Mouse (Mus musculus) megakaryocyte, embryonic 14.5 days (primary cell): Measurements from ENCODE around the gene Brms1. TPM values are rescaled to one million over a fixed set of nuclear protein-coding genes. Genes with fewer than 3 reads are reported as not detected.
"Not testable (repeated sequence)": the region's sequence is repeated elsewhere in the genome, so short reads cannot be mapped to it uniquely, and the experiment has no call there.

Experiments used
- H3K27me3 ChIP-seq: replicated peaks from 2 replicates; pipeline ENCODE3; 2012; ENCODE audit warnings: inconsistent platforms
- H3K36me3 ChIP-seq: replicated peaks from 2 replicates; pipeline ENCODE3; 2012; ENCODE audit warnings: low read length, inconsistent platforms, mixed read lengths
- H3K4me1 ChIP-seq: 2 replicates; pipeline ENCODE4 v1.6.1; 2012; ENCODE audit warnings: inconsistent platforms
- H3K4me3 ChIP-seq: replicated peaks from 2 replicates; pipeline ENCODE3; 2012; ENCODE audit warnings: moderate library complexity, mild to moderate bottlenecking, inconsistent platforms
- H3K9me3 ChIP-seq: 2 replicates; pipeline ENCODE4 v1.6.1; 2012; ENCODE audit warnings: inconsistent platforms
- FLI1 ChIP-seq: IDR thresholded peaks from 2 replicates; pipeline ENCODE4 v1.6.1; 2012; ENCODE audit warnings: low read length, inconsistent platforms, mixed read lengths
- GATA1 ChIP-seq: IDR thresholded peaks from 3 replicates; pipeline ENCODE4 v1.6.1; 2012; ENCODE audit warnings: mixed read lengths, low read length, inconsistent platforms, borderline replicate concordance
- polyA plus RNA-seq: library from polyadenylated mRNA; stranded (reverse); fragments of >175 nt; gene quantifications from 2 replicates; pipeline ENCODE4 v1.2.3, GENCODE M21; 2012; ENCODE audit warnings: low replicate concordance; ENCODE audit not compliant: insufficient read depth

The Brms1 gene
- 82.3 and 110 TPM in 2 replicates for polyA plus RNA-seq

DNA sequence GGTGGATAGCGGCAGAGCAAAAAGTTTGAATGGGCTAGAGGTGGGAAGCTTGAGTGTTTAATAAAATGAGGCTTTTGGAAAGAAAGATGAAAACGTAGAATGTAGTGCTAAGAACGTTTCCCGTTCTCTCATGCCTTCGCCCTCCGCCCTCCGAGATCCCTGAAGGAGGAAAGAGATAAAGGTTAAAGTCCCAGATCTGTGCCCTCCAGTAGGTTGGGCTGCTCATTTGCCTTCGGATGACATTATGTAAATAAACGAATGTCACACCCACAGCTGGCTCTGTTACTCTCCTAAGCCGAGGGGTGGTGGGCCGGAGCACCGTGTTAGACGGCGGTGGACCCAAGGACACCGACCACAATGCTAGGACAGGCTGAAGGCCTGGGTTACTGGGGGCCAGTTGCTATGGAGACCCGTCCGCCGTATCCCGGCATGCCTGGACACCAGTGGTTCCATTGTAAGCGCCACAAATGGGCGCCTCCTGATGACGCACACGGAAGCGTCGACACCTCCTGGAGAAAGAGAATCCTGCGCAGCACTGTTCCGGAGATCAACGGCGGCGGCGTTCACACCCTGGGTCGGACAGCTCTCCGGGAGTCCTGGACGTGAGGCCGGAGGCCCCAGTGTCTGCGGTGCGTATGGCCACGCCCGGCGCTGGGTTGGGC is at the start of gene Brms1:
TSS of gene Brms1 (plus strand) at position 493 of the 662 bp plus-strand sequence.
- Histone ChIP-seq H3K4me1 (peaks cover 55% of the 10 kb centered on the region), H3K36me3 (peaks cover 26% of the 10 kb centered on the region), H3K27me3 (peaks cover 15% of the 10 kb centered on the region), H3K9me3 (no peaks in the 10 kb centered on the region), H3K4me3 (peak within 1 kb of the TSS; percentile 97)
- TF ChIP-seq FLI1 (no peak), GATA1 (no peak)

DNA sequence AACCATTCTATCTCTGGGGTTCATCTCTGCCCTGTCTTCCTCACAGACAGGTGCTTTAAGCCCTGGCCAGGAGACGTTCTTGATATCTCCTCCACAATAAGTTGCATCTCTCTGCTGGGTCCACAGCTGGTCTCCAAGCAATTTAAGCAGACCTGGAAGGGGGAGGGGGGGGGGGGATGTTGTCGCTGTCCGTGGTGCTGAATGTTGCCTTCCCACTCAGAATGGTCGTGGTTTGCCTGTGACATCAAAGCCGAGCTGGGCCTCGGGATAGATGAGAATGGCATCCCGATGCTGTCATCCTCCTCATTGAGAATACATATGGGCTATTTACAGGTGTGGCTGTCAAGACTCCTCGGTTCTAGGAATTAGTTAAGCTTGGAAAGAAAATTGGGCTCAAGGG is 48.8 kb upstream of the Brms1 start:
- TF ChIP-seq FLI1 (no peak), GATA1 (no peak)
- Histone ChIP-seq H3K4me3 (peak overlapping the region; percentile 88), H3K27me3 (peaks cover 66% of the 10 kb centered on the region)

DNA sequence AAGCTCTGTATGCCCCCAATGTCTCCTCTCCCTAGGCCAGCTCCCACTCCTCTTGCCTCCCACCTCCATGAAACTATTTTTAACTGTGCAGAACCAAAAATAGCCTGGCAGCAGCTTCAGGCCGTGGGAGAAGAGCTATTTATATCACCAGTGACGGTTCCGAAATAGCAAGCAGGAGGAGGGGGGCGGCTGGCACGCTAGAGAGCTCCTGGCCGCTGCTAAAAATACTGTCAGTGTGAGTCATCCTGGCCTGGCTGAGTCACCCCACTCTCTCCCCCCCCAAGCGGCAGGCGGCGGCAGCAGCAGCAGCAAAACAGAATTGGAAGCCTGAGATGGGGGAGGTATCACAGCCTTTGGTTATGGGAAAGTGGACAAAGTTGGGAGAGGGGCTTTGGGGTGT is 48.2 kb upstream of the Brms1 start:
- Histone ChIP-seq H3K36me3 (no peaks in the 10 kb centered on the region), H3K27me3 (peaks cover 66% of the 10 kb centered on the region), H3K4me3 (peak overlapping the region; percentile 88), H3K4me1 (peaks cover 65% of the 10 kb centered on the region), H3K9me3 (no peaks in the 10 kb centered on the region)
- TF ChIP-seq FLI1 (no peak), GATA1 (no peak)

More for the DNA sequence above, 48.8 kb upstream of the Brms1 start:
- no peaks in the 10 kb centered on the region for H3K9me3 ChIP-seq
- peaks cover 62% of the 10 kb centered on the region for H3K4me1 ChIP-seq
- no peaks in the 10 kb centered on the region for H3K36me3 ChIP-seq

DNA sequence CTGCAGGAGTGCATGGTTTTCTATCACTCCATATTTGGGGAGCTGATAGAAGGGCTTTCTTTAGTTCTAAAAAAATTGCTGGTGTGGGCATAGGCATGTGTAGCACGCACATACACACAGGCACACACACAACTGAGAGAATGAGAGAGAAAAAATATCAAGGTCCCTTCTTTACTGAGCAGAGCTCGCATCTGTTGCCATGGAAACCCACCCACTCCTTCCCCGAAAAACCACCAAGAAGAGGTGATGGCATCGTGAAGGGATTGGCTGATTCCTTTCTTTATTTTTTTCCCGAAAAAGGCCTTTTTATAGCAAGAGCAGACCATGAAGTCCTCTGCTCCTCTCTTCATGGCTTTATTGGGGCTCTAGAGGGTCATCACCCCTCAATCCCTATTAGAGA is 47.1 kb upstream of the Brms1 start:
- Histone ChIP-seq H3K4me3 (no peak overlapping the region), H3K4me1 (peaks cover 68% of the 10 kb centered on the region), H3K36me3 (no peaks in the 10 kb centered on the region), H3K9me3 (no peaks in the 10 kb centered on the region), H3K27me3 (peaks cover 77% of the 10 kb centered on the region)
- no peak for TF ChIP-seq GATA1
- no peak for TF ChIP-seq FLI1

DNA sequence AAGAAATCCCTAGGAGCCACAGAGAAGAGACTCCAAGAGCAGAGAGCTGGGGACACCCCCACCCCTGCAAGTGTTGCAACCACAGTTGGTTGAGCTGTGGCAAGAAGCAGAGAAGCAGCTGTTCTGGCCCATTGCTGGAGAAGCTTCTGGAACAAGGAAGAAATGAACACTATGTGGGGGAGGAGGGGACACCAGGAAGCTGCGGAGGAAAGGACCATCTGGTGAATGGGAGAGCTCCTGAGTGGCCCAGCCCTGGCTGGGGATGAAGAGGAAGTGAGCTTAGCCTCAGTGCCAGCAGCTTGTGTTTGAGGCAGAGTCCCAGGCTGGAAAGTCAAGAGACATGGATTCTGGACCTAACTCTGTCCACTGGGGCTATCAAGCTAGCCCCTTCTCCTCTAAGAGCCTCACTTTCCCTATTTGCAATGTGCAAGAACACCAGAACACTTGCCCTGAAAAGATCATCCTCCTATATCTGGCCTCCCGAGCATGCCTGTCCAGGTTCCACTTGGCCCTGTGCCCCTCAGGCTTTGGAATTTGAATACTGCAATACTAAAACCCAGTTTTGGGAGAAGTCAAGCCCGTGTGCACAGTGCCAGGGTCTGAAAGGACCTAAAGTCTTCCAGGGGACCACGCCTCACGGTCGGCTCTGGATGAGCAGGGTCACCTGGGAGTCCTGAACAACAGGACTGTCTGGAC is 41.6 kb upstream of the Brms1 start:
- peaks cover 52% of the 10 kb centered on the region for H3K4me1 ChIP-seq
- H3K27me3 ChIP-seq = peaks cover 74% of the 10 kb centered on the region
- no peaks in the 10 kb centered on the region for H3K9me3 ChIP-seq
- H3K4me3 ChIP-seq = peak overlapping the region; percentile 10
- no peak for TF ChIP-seq FLI1
- H3K36me3 ChIP-seq = no peaks in the 10 kb centered on the region

DNA sequence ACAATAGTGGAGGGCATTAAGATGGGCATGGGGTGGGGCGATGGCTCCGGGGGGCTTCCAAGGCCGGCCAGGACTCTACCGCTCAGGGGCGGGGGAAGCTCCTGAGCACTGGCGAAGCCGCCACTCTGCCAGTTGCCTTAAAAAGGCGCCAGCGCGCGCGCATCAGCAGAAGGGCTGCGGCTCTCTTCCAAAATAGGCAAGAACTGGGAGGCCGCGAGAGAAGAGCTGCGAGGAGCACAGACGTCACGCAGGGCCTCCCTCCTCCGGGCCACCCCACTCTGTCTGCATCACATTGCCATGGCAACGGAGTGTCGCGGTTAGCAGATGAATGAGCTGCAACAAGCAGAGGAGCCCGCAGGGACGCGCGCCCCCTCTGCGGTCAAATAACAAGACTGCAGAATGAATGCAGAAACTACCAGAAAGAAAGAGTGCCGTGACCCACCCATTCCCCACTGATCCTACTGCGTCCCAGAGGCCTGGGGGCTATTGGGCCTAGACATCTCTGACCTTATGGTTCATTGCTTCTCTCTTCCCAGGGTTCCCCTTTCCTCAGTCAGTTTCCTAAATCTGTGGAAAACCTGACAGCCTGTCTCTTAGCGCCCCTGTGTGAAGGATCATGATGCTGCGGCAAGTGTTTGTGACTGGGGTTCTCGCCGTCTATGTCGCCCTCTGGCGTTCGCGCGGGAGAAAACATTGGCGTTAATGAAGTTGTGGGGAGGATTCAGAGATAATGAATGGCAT is 39.3 kb upstream of the Brms1 start:
- Histone ChIP-seq H3K4me1 (peaks cover 37% of the 10 kb centered on the region), H3K27me3 (peaks cover 59% of the 10 kb centered on the region), H3K36me3 (no peaks in the 10 kb centered on the region), H3K4me3 (peak overlapping the region; percentile 83), H3K9me3 (peaks cover 8% of the 10 kb centered on the region)
- no peak for TF ChIP-seq GATA1
- TF ChIP-seq FLI1 = no peak

DNA sequence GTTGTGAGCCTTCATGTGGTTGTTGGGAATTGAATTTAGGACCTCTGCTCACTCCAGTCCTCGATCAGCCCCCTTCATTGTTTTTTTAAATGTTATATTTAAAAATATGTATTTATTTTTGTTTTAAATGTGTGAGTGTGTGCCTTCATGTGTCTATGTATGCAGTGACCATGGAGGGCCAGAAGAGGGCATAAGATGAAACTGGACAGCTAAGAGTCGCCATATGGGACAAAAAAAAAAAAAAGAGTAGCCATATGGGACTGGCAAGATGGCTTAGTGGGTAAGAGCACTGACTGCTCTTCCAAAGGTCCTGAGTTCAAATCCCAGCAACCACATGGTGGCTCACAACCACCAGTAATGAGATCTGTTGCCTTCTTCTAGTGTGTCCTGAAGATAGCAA is 37.5 kb upstream of the Brms1 start:
- Histone ChIP-seq H3K4me1 (peaks cover 28% of the 10 kb centered on the region), H3K9me3 (peaks cover 16% of the 10 kb centered on the region), H3K27me3 (peaks cover 46% of the 10 kb centered on the region)
- not testable (repeated sequence) for H3K36me3 ChIP-seq, H3K4me3 ChIP-seq

DNA sequence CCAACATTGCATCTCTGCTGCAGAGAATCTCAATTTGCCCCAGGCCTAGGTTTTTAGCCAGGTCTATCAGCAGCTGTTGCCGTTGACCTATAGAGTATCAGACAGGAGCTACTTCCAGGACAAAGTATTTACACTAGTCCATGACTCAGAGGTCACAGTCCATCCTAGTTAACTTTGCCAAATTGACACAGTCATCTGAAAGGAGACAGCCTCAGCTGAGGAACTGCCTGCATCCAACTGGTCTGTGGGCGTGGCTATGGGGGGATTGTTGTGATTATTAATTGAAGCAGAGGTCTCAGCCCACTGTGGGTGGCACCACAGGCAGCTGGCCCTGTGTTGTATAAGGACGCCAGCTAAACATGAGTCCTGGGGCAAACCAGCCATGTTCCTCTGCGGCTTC is 36.2 kb upstream of the Brms1 start:
- Histone ChIP-seq H3K36me3 (no peaks in the 10 kb centered on the region), H3K4me3 (no peak overlapping the region), H3K27me3 (peaks cover 35% of the 10 kb centered on the region), H3K9me3 (peaks cover 16% of the 10 kb centered on the region), H3K4me1 (peaks cover 17% of the 10 kb centered on the region)
- no peak for TF ChIP-seq FLI1
- TF ChIP-seq GATA1 = no peak

DNA sequence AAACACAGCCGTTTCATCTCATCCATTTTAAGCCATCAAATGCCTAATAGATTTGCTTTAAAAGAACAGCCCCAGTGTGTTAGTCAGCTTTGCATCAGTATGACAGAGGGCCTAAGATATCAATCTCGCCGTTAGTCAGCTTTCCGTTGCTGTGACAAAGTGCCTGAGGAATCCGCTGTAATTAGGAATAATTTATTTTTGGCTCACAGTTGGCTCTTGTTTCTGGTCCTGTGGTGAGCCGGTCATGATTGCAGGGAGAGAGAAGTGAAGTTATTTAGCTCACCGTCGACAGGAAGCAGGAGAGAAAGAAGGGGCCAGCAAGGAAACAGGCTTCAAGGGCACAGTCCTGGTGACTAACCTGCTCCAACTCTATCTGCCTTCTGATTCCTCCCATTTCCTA is 28.0 kb upstream of the Brms1 start:
- Histone ChIP-seq H3K4me3 (no peak overlapping the region), H3K4me1 (peaks cover 20% of the 10 kb centered on the region), H3K27me3 (peaks cover 25% of the 10 kb centered on the region), H3K9me3 (no peaks in the 10 kb centered on the region), H3K36me3 (no peaks in the 10 kb centered on the region)
- TF ChIP-seq FLI1 (no peak), GATA1 (no peak)

DNA sequence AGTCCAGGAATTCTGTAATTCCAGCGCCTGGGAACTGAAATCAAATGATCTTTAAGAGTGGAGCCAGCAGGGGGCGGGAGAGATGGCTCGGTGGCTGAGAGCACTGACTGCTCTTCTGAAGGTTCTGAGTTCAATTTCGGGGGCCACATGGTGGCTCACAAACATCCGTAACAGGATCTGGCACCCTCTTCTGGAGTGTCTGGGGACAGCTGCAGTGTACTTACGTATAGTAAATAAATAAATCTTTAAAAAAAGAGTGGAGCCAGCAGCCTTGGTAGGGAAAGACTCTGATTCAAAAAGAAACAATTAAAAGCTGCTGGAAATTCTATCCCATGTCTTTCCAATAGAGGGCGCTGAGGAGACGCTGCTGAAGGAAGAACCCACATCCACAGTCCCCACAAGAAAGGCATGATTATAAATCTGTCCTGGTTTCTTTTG is 26.2 kb upstream of the Brms1 start:
- no peak for TF ChIP-seq FLI1
- no peak for TF ChIP-seq GATA1
- Histone ChIP-seq H3K36me3 (no peaks in the 10 kb centered on the region), H3K4me3 (no peak overlapping the region), H3K27me3 (peaks cover 23% of the 10 kb centered on the region), H3K9me3 (no peaks in the 10 kb centered on the region), H3K4me1 (peaks cover 28% of the 10 kb centered on the region)
